Mouse (Mus musculus) hindbrain, postnatal 0 days (tissue): Measurements from ENCODE around the gene Cdh5. TPM values are rescaled to one million over a fixed set of nuclear protein-coding genes. Genes with fewer than 3 reads are reported as not detected.

Experiments
- ATAC-seq: fragments of 200-750 bp; cut with Nextera tagmentation; 2 replicates; pipeline ENCODE4 v1.8.0; 2017; ENCODE audit warnings: mild to moderate bottlenecking, moderate TSS enrichment, moderate library complexity
- DNase-seq: peaks from one replicate; pipeline ENCODE4 v3.0.0-alpha.2; 2015; ENCODE audit warnings: low spot score
- H3K27ac ChIP-seq: fragments of 300-500 bp; sonication (generic); 2 replicates; pipeline ENCODE4 v1.5.1; 2014; ENCODE audit warnings: mild to moderate bottlenecking
- H3K27me3 ChIP-seq: fragments of 300-500 bp; sonication (generic); 2 replicates; pipeline ENCODE4 v1.6.1; 2014; ENCODE audit warnings: low read length, mixed read lengths; ENCODE audit not compliant: insufficient read depth
- H3K36me3 ChIP-seq: fragments of 300-500 bp; sonication (generic); 2 replicates; pipeline ENCODE4 v1.6.1; 2014; ENCODE audit warnings: low read length, mixed read lengths; ENCODE audit not compliant: insufficient read depth
- H3K4me1 ChIP-seq: fragments of 300-500 bp; sonication (generic); 2 replicates; pipeline ENCODE4 v1.6.1; 2014; ENCODE audit warnings: antibody characterized with exemption, low read length, mixed read lengths; ENCODE audit not compliant: insufficient read depth
- H3K4me2 ChIP-seq: fragments of 300-500 bp; sonication (generic); 2 replicates; pipeline ENCODE4 v1.6.1; 2014; ENCODE audit warnings: low read depth, mild to moderate bottlenecking, low read length, moderate library complexity, mixed read lengths
- H3K4me3 ChIP-seq: fragments of 300-500 bp; sonication (generic); 2 replicates; pipeline ENCODE4 v1.5.1; 2014; ENCODE audit warnings: low read length
- H3K9ac ChIP-seq: fragments of 300-500 bp; sonication (generic); replicated peaks from 2 replicates; pipeline ENCODE4 v1.6.1; 2014; ENCODE audit warnings: mild to moderate bottlenecking, low read length, moderate library complexity, mixed read lengths
- H3K9me3 ChIP-seq: fragments of 300-500 bp; sonication (generic); 2 replicates; pipeline ENCODE4 v1.6.1; 2016; ENCODE audit warnings: low read length, mixed read lengths
- CTCF ChIP-seq: IDR thresholded peaks from 2 replicates; pipeline ENCODE4 v1.5.1; 2016; ENCODE audit warnings: antibody characterized with exemption, control low read depth, low read depth
- WGBS: fragments of 180-500 bp; shearing (Covaris S2); extraction: QIAGEN DNeasy Blood & Tissue Kit; methylation state at CpG from one replicate; pipeline ENCODE4 v1.1.7; 2014; 5-methylcytosine and 5-hydroxymethylcytosine counted together
- polyA plus RNA-seq: library from polyadenylated mRNA; unstranded; fragments of >200 nt; fragmentation: Nextera tagmentation; extraction: Ambion mirVana; gene quantifications from 2 replicates; pipeline ENCODE4 v1.2.1, GENCODE M21; 2015
- total RNA-seq: library from RNA; depleted of rRNA; stranded (reverse); fragments of >200 nt; gene quantifications from 2 replicates; pipeline ENCODE4 v1.2.3, GENCODE M21; 2014

Cdh5 gene
- total and polyA plus RNA-seq, 2 experiments from 2014 or later: 8.9 to 19.7 TPM

GRCm38 (mm10) chr8:104171050-104171620, 69.7 kb downstream of the Cdh5 start:
- H3K4me3 ChIP-seq: peak overlapping the region; percentile 67
- H3K36me3 ChIP-seq: no peaks in the 10 kb centered on the region
- H3K9me3 ChIP-seq: no peaks in the 10 kb centered on the region
- DNase-seq: no peak
- no peaks in the 10 kb centered on the region; the same call in 1 of the 2 replicates for H3K4me1 ChIP-seq
- no peak for TF ChIP-seq CTCF
- 5% methylated on average over 24 of the region's 32 CpGs for WGBS
- peak overlapping the region; percentile 92 for H3K4me2 ChIP-seq
- peak overlapping the region; percentile 90 for H3K9ac ChIP-seq
- peak overlapping the region; percentile 51; the same call in 1 of the 2 replicates for H3K27ac ChIP-seq
- peak; percentile 27 for ATAC-seq
- H3K27me3 ChIP-seq: no peaks in the 10 kb centered on the region

GRCm38 (mm10) chr8:104172420-104172819, 71.0 kb downstream of the Cdh5 start:
- H3K4me3 ChIP-seq: no peak overlapping the region
- no peak overlapping the region for H3K9ac ChIP-seq
- no peak for DNase-seq
- TF ChIP-seq CTCF: no peak
- H3K4me1 ChIP-seq: no peaks in the 10 kb centered on the region; the same call in 1 of the 2 replicates
- H3K27ac ChIP-seq: no peak overlapping the region
- no peaks in the 10 kb centered on the region for H3K36me3 ChIP-seq
- WGBS: 91% methylated on average over 6 of the region's 6 CpGs
- ATAC-seq: no peak
- H3K27me3 ChIP-seq: no peaks in the 10 kb centered on the region
- no peaks in the 10 kb centered on the region for H3K9me3 ChIP-seq
- H3K4me2 ChIP-seq: no peak overlapping the region

GRCm38 (mm10) chr8:104175848-104176527, 74.6 kb downstream of the Cdh5 start:
- Histone ChIP-seq H3K36me3 (no peaks in the 10 kb centered on the region), H3K4me1 (no peaks in the 10 kb centered on the region; the same call in 1 of the 2 replicates), H3K4me2 (no peak overlapping the region), H3K9ac (no peak overlapping the region), H3K27ac (no peak overlapping the region), H3K4me3 (no peak overlapping the region), H3K9me3 (no peaks in the 10 kb centered on the region), H3K27me3 (no peaks in the 10 kb centered on the region)
- 81% methylated on average over 8 of the region's 8 CpGs for WGBS
- ATAC-seq: no peak
- no peak for DNase-seq
- no peak for TF ChIP-seq CTCF

DNA sequence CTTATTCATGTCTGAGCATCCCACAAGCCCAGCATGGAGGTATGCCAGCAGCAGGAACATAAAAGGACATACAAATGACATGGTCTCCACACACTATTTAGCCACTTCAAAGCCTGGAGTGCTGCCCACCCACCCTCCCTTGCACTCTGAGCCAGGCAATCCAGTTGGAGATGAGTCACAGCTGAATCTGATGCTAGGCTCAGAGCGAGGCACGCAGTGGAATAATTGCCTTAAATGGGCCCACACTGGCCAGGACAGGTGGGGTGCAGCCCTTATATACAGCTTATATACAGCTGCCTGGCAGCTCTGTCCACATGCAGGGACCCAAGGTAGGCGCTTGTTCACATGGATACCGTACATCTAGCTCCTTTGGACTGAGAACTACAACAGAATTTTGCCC, 75.6 kb downstream of the Cdh5 start:
- H3K27me3 ChIP-seq: no peaks in the 10 kb centered on the region
- DNase-seq (no peak), ATAC-seq (no peak)
- WGBS: 77% methylated on average over 4 of the region's 4 CpGs
- H3K4me3 ChIP-seq: no peak overlapping the region
- H3K4me2 ChIP-seq: no peak overlapping the region
- no peaks in the 10 kb centered on the region for H3K4me1 ChIP-seq
- H3K9ac ChIP-seq: no peak overlapping the region
- no peaks in the 10 kb centered on the region for H3K9me3 ChIP-seq
- H3K36me3 ChIP-seq: no peaks in the 10 kb centered on the region
- no peak for TF ChIP-seq CTCF
- H3K27ac ChIP-seq: no peak overlapping the region

- DNase-seq (peak; percentile 15), ATAC-seq (no peak; the same call in 1 of the 2 replicates)
- Histone ChIP-seq H3K27me3 (no peaks in the 10 kb centered on the region), H3K4me1 (no peaks in the 10 kb centered on the region), H3K9ac (no peak overlapping the region), H3K9me3 (no peaks in the 10 kb centered on the region), H3K4me2 (no peak overlapping the region), H3K36me3 (no peaks in the 10 kb centered on the region), H3K4me3 (no peak overlapping the region), H3K27ac (no peak overlapping the region)
- TF ChIP-seq CTCF: no peak
- WGBS: 37% methylated on average over 6 of the region's 6 CpGs
These were observed 83.5 kb downstream of the Cdh5 start for GRCm38 (mm10) chr8:104184905-104185304.

GRCm38 (mm10) chr8:104186827-104187226, 85.4 kb downstream of the Cdh5 start:
- no peak overlapping the region for H3K27ac ChIP-seq
- H3K9ac ChIP-seq: no peak overlapping the region
- no peaks in the 10 kb centered on the region for H3K36me3 ChIP-seq
- no peaks in the 10 kb centered on the region for H3K9me3 ChIP-seq
- no peaks in the 10 kb centered on the region for H3K27me3 ChIP-seq
- no peak overlapping the region for H3K4me3 ChIP-seq
- 95% methylated on average over 4 of the region's 4 CpGs for WGBS
- no peaks in the 10 kb centered on the region for H3K4me1 ChIP-seq
- ATAC-seq (no peak), DNase-seq (no peak)
- no peak overlapping the region for H3K4me2 ChIP-seq
- no peak for TF ChIP-seq CTCF

DNA sequence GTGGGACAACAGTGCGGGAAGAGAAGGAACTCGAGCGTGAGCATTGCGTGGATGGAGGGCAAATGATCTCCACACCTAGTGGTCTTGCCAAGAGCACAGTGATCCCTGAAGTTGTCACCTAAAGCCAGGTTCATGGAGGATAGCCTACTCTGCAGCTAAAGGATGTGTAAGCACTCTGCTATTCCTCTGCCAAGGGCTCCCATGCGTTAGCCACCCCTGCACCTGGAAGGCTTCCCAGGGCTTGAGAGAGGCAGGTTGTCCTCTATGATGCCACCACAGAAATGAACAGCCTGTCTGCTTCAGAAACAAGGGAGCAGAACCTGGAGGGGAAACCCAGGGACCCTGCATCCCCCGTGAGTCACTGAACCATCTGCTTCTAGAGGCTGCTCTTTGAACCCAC, 86.2 kb downstream of the Cdh5 start:
- ATAC-seq (no peak), DNase-seq (no peak)
- no peak overlapping the region for H3K4me2 ChIP-seq
- H3K4me3 ChIP-seq: no peak overlapping the region
- TF ChIP-seq CTCF: no peak
- no peaks in the 10 kb centered on the region for H3K9me3 ChIP-seq
- no peaks in the 10 kb centered on the region for H3K4me1 ChIP-seq
- no peak overlapping the region for H3K9ac ChIP-seq
- H3K27ac ChIP-seq: no peak overlapping the region
- H3K36me3 ChIP-seq: no peaks in the 10 kb centered on the region
- WGBS: 91% methylated on average over 6 of the region's 6 CpGs
- H3K27me3 ChIP-seq: no peaks in the 10 kb centered on the region
